Mouse (Mus musculus) layer of hippocampus, adult 11-12 months (tissue): ENCODE measurements at regions not wholly inside any gene's neighbourhood (a gene's known extent, or its start where the extent isn't known, plus 50 kb on each side); places are given as distances from the start of the nearest gene placed in this dataset.
A peak's percentile ranks its signal among the peaks of the same experiment; 100 is the strongest.

Source experiments
- DNase-seq: peaks from one replicate; pipeline ENCODE4 v3.0.0; 2022; ENCODE audit warnings: low spot score

DNA sequence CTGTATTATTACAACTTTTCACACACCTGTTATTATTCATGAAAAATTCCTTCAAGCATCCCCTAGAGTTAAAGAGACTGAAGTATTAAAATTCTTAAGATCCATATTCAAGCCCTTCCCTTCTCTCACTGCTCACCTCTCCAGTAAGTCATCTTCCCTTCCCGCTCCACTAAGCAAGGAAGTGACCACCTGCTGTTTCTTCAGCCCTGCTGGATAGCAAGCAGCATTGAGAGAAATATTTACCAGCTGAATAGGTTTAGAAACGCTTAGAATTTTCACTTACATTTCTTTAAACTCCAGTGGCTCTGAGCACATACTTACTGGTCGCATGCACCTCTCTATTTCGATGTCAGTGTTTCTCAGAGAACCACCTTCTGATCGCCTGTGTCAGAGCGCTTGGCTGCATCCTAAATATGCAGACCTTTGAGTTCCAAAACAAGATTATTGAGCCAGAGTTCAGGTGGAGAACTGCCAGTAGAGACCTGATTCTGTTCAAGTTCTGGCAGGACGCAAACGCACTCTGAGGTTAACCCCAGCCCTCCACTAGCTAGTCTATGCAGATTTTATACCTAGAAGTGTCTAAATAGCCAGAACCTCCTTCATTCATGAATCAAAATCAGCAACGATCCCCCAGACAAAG is 314.9 kb downstream of the Mllt3 start:
- DNase-seq: no peak

DNA sequence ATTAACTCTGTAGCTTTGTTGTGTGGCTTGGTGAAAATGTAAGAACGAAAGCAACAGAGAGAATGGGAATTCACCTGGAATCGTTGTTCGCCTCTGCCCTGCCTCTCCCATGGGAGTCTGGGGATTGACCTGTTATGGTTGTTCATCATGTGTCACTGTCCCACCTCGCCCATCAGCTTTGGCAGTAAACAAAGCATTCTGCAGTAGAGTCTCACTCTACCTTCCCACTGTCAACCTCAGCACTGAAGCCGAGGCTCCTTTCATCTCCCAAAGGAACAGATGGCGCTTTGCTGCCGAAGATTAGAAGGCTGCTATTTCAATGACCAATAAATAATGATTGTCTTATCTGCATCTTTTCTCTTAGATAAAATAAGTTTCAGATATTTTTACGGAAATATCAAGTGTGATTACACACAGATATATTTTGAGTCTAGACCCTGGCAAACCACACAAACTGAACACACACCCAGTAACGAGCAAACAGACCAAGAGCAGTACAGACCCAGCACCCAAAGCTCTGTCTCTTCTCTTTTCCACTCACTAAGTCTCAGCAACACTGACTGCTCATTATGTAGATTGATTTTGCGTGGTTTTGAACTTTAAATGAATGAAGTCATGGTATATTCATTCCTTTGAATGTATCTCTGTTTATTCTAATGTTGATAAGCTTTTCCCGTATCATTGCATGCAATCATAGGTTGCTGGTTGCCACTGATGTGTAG is 317.8 kb downstream of the Mllt3 start:
- DNase-seq: no peak

DNA sequence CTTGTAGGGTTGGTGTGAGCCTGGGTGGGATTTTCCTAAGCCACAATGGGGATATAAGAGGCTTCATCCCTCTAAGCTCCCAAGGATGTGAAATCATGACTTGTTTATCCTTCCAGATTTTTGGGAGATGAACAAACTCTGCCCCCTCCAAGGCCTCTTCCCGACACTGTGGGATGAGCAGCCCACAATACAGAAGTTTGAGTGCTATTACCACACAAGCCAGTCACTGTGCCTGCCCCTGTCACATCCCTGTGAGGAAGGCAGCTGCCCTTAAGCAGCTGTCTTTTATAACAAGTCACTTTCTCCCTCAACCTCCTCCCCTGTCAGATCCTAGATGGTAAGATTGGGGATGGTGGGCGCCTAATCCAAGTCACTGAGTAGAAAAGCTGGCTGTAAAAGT is 320.5 kb downstream of the Mllt3 start:
- DNase-seq: no peak

DNA sequence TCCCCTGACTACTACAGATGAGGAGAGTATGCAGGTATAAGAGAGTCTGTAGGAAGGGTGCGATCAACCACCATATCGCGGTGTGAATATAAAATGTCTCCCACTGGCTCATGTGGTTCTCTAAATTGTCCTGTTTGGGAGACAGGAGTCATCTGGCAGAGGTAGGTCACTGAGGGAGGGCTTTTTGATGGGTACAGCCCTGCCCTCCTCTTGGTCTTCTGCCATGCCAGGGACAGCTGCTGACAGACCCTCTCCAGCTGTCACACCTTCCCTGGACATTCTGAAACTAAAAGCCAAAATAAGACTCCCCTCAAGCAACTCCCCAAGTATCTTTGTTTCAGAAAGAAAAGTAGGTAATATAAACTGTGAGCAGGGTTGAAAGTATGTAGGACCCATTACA is 320.9 kb downstream of the Mllt3 start:
- DNase-seq: no peak

DNA sequence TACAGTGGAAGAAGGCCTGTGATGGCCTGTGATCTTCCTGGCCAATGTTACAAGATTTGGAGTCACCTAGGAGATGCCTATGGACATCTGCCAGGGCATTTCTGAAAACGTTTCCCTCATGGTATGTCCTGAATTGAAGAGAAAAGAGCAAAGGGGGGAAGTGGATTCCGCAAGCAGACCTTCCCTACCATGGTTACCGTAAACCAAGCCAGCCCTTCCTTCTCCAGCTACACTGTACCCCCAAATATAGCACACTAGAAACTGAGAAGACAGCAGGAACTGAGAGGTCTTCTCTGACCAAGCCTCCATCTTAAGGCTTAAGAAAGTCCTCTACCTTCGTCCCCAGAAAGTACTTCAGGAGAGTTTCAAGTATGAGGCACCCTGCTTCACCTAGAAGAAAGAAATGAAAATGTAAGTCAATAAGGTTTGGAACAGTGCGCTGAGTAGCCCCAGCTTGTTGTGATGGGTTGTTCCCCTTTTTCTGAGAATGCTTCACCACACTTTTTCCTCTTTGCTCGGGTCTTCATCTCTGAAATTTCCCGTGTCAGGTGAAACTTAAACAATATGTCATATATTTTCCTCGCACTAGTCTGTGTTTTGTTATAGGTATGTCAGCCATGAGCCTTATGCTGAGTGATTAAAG is 321.9 kb downstream of the Mllt3 start:
- no peak for DNase-seq

DNA sequence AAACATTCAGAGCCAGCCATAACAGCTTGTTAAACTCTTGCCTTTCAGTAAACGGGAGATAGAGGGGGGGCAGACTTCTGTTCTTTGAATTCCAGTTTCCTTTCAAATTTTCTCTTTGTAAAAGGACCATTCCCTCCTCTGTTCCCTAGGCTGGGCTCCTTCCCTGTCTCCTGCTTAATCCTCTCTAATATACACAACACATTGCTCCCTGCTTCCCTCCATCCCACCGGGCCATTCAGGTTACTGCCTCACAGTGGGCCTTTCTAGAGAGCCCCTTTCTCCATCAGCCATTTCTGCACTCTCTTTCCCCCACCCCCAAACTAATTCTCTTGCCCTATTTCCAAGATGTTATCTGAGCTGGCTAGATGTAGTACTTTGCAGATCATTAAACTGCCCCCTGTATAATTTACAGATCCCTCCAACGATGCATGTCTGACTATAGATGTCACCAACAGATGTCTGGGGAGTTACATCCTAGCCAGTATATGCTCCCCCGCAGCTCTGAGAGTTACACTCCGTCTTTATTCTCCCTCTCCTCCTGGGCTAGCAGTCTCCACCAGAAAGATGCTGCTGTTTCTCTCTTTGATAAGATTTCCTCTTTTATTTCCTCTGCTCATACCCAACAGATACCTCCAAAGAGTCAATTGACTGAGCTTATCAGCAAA is 324.1 kb downstream of the Mllt3 start:
- no peak for DNase-seq

DNA sequence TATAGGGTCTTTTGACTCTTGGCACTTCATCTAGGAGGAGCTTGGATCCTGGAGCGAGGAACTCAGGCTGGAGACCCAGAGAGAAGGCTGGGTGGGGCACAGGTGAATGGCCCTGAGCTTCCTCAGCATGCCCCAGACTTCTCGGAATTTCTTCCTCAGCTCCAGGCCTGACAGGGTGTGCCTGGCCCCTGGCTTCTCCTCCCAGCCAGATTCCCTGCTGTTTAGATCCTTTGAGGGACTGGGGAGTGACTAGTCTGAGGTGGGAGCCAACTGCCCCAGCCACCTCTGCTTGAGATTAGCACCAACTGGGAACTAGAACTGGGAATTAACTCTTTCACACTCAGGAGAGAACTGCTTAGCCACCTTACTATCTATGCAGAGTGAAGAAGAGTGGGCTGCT is 325.8 kb downstream of the Mllt3 start:
- no peak for DNase-seq

DNA sequence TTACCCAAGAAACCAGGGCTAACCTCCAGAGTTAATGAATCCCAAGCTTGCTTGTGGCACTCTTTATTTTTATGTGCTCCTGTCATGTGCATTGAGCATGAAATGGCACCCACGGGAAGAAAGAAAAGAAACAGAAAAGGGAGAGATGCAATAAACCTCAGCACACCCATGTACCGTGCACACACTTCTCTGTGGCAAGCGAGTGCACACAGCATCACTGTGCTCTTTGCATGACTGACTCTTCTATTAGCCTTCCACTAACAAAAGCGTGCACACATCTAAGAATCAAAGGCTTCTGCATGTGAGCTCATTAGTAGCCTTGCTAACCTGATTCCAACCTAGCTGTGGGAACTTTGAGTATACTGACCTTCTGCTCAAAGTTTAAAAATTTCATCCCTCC is 330.3 kb downstream of the Mllt3 start:
- no peak for DNase-seq

DNA sequence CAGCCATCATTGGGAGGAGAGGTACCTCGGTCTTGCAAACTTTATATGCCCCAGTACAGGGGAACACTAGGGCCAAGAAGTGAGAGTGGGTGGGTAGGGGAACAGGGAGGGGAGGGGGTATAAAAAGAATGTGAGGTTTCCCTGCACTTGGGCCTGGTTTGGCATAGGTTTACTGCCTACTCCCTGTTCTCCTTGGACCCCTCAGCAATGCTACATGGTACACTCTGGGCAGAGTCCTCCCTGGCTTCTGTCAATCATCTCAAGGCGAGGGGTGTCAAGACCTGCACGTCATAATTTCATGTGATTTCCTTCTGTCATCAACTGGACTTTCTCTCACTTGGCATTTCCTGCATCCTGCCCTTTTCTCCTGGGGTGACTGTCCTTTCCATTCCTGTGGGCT is 330.9 kb downstream of the Mllt3 start:
- DNase-seq: no peak

DNA sequence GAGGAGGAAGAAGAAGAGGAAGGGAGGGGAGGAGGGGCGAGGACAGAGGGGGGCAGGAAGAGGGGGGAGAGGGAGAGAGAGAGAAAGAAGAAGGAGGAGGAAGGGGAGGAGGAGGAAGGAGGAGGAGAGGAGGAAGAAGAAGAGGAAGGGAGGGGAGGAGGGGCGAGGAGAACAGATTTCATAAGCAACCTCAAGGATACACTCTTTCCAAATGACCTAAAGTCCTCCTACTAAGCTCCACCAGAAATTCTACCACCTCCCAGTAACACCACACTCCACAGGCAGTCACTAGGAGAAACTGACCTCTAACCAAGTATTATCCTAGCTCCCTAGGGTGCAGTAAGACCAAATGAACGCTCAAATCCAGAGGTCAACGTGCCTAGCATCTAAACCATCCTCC is 332.1 kb downstream of the Mllt3 start:
- DNase-seq: no peak

DNA sequence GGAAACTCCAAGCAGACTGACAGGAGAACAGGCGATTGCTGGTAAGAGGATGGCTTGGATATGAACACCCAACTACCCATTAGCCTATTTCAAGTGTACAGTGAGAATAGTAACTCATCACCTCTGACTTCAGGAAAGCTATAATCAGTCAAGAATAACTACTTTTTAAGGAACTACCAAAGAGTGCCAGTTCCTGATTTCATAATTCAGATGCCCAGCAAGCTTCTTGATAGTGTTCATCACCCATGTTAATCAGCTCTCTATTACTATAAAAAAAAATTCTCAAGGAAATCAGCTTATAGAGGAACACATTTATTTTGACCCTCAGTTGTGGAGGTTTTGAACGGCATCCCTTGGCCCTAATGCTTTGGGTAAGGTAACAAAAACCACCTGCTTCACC is 332.7 kb downstream of the Mllt3 start:
- DNase-seq: no peak

DNA sequence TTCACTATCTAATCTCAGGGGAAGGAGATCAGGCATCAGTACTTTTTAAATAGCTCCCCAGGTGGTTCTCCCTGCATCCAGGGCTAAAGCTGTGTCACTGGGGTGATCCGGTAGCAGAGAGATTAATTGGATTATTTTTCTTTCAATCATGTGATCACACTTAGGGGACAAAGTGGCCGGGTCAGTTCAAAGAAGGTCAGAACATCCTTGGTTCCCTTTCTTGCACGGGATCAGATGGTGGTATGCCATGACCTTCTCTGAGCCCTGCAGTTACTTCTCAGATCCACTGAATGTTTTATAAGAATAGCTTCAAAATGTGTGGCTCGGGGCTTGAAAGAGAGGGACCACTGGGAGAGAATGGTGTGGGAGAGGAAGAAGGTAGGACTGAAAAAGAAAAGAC is 333.6 kb downstream of the Mllt3 start:
- DNase-seq: no peak

DNA sequence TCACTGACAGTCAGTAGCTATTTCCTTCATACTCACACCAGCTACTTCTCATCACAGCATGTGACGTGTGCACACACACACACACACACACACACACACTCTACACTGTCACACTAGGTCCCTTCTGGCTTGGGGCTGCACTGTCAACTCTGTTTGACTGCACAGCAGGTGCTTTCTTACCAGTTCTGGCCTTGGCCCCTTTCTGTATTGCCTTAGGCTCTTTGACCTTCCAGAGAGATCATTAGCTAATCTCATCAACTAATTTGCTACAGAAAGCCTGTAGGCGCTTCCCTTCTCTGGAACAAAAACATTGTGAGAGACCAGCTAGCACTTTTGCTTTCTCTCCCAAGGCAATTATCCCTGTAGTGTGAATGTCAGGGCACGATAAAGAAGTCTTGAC is 334.4 kb downstream of the Mllt3 start:
- no peak for DNase-seq

DNA sequence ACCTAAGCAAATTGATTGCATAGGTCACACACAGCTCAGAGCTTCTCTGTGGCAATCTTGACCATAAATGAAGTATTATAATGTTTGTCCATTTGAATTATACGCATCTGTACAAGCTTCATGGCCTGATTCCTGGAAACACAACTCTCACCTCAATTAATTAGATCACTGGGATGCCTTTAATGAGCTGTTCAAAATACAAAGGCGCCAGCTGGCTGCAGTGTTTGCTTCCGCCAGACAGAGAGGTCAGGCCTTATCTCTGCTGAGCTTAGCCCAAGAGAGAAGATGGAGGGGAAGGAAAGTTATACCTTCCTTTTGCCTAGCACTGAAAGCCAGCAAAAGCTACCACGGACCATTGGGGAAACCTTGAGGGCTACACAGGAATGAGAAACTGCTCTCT is 336.2 kb downstream of the Mllt3 start:
- no peak for DNase-seq

DNA sequence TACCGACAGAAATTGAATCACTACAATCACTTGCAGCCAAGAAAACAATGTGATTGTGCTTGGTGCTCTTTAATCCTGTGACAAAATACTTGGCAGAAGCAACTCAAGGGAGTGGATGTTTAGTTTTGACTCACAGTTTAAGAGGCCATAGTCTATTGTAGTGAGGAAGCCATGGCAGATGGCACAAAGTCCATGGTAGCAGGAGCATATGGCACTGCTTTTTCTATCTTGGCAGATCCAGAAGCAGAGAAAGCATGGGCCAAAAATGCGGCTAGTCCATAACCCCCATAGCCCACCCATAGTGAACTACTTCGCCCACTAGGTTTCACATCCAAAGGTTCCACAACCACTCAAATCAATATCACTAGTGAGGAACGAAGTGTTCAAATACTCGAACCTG is 337.4 kb downstream of the Mllt3 start:
- no peak for DNase-seq

DNA sequence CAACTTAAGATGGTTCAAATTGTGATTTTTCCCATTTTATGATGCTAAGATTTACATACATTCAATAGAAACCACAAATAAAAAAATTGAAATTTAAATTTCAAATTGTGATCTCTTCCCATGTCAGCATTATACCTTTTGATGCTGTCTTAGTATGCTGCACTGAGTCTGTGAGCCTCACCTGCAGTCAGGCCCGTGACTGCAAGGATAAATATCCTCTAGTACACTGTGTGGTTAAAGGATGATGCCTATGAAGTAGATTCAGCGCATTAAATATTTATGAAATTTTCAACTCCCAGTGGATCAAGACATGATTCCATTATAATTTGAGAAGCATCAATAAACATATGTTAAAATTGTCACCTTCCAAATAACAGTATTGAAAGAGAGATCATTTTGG is 340.4 kb downstream of the Mllt3 start:
- DNase-seq: no peak

DNA sequence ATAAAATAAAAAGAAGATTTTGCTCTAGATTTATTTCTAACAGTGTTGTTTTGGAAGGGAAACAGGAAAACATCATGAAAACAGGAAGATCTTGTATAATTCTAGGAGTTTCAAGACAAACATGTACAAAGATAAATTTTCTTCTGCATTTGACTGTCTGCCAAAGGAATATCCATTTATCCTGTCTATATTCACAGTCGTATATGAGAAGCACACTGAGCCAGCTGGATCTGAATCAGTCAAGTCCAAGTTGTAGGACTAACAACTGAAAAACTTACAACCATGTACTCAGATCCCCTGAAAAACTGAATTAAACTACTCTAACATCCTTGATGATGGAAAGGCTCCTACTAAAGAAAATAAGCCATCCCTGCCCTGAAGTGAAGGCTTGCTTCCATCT is 348.2 kb downstream of the Mllt3 start:
- DNase-seq: no peak

DNA sequence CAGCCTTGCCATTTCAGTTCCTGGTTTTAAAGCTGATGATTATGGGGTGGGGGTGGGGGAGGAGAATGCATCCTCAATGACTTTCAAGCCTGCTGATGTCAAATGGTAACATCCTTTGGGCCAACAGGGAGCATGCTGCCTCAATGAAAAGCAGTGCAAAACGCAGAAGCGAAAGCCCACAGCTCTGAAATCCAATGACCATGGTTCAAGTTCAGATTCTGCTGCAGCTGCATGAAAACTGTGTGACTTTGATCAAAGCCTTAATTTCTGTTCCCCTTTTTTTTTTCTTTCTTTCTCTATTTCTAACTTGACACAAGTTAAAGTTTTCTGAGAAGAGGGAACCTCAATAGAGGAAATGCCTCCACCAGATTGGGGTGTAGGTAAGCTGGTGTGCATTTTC is 350.4 kb downstream of the Mllt3 start:
- no peak for DNase-seq

DNA sequence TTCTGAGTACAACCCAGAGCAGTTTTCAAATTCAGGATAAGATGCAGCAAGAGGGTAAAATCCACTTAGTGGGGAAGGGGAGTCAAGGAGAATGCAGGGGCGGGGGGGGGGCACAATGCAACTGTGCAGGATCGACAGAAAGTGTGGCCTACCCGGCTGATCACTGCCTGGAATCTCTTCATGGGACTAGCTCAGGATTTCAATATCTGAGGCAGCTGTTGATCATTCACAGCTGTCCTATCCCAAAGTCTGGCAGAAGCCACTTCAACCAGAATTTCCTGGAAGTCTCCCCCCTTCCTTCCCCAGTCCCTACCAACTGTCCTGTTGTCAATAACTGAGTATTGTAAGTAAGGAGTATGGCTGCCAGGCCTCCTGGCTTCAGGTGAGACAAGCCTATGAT is 362.1 kb downstream of the Mllt3 start:
- no peak for DNase-seq

DNA sequence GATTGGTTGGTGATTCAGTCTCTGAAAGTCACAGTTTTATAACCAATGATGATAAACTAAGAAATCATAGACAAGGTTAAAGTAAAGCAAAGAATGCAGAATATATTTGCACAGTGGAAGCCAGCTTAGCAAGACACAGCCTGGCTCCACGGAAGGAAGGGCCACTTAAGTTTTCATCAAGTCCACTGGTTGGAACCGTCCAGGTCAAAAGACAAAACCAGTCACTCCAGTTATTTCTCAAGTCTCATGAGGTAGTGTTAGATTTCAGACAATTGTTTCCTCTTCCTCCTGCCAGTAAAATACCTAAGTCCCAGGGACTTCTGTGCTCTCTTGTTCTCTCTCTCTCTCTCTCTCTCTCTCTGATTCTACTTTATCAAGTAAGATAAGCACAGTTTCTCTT is 363.0 kb downstream of the Mllt3 start:
- no peak for DNase-seq

DNA sequence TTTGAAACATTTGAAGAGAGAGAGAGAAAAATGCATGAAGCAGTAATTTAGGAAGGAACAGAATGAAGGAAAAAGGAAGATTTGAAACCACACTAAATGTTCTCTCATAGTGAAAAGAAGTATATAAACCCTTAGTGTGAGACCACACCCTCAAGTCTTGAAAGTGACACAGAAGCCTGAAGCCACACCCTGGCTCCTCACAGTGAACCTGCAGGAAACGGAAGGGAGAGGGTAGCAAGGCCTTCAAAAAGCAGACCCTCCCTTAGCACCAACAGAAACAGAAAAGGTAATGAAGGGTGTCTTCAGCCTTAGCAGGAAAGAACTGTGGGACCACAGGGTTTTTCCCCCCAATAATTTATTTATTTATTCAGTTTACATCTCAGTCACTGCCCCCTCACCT is 363.7 kb downstream of the Mllt3 start:
- no peak for DNase-seq

DNA sequence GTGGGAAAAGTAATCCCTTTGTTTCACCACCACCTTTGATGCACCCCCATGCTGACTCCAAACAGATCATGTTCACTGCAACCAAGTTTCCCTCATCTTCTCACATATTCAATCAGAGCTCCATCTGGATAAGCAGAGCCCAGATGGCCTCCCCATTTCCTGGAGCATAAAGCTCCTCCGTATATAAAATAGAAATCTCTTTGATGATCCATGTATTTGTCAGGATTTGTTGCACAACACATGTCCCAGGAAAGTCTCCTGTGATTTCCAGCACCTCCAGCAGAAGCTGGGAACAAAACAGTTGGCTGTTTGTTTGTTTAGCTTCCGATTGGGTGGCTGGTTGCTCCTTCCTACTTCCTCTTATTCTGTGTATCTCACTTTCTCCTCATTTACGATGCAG is 364.9 kb downstream of the Mllt3 start:
- peak; percentile 35 for DNase-seq

DNA sequence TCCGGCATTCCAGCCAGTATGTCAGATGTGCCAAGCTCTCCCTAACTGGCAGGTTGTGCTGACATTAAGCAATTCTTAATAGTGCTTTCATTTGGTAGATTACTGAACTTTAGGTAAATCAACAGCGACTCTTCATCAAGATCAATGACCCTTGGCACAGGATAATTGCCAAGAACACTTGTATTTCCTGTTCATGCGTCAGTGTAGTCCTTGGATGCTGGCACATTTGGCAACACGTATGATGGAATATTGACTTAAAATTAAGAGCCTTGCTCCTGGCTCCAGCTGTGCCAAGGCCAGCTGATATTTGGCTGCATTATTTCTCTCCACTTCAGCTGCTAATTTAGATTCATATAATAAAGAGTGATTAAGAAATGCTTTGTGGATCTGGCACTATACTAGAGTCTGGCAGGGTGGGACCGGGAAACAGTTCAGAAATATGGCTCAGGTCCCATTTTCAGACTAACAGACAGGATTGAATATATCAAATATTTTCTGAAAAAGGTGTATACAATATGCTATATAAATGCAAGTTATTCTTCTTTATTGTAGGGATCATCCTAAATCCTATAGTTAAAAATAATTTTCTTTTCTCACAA is 365.5 kb downstream of the Mllt3 start:
- no peak for DNase-seq
